Mouse (Mus musculus) adrenal gland, postnatal 4 days (tissue): ENCODE measurements around the gene Clrn1. TPM values are rescaled to one million over a fixed set of nuclear protein-coding genes. Genes with fewer than 3 reads are reported as not detected.

Experiments used
- DNase-seq, 2 experiments: peaks; one replicate each; pipeline ENCODE4 v3.0.0; 2021 to 2022; ENCODE audit warnings: low spot score in 2 of 2, mixed read lengths in 2 of 2
- total RNA-seq, 2 experiments: library from RNA; stranded (reverse); gene quantifications; 2 replicates each; pipeline ENCODE4 v1.2.3; 2021

Gene Clrn1
- total RNA-seq, 2 experiments from 2014 or later, result not detected

DNA sequence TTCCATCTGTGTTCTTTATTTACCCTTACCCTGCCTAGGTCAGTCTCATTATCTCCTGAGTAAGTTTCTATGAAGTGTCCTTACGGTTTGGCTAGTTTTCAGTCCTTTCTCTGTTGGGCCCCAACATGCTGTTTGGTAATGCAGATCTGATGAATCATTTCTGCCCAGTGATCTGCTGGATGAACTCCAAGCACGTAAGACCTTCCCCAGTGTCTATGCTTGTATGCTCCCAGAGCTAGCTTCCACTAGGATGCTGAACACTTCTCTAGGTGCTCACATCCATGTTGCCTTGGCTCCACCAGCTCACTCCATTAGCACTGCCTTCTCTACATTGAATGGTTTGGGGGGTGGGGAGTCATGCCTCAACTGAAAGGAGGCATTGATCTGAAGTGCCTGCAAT, 52.3 kb downstream of the Clrn1 start:
- no peak for DNase-seq

DNA sequence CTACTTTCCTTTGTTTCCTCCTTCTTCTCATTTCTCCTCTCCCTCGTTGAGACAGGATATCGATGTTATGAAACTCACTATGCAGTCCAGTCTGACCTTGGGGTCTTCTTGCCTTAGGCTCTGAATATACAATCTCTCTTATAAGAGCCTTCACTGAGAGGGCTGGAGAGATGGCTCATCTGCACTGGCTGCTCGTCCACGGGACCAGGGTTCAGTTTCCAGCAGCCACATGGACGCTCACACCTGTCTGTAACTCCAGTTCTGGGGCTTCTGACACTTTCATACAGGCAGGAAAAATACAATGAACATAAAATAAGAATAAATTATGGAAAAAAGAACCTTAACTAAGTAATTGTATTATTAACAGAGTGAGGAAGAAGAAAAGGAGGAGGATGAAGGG, 53.6 kb downstream of the Clrn1 start:
- DNase-seq, result no peak

DNA sequence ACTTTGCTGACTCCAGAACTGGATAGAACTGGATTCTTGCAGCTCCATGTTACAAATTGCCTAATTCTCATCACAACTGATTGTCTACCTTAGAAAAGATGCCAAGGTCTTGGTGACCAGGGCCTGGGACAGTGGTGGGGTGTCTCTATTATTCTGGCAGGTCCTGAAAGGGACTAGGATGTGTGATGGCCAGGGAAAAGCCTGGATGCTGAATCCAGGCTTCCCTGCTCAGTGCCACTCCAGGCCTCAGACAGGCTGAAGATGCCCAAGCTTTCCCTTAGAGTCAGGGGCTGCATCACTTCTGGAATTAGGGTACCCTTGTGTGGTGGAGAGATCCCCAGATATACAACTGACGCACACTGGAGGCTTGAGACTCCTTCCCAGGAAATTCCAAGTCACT, 55.2 kb downstream of the Clrn1 start:
- DNase-seq, result no peak

DNA sequence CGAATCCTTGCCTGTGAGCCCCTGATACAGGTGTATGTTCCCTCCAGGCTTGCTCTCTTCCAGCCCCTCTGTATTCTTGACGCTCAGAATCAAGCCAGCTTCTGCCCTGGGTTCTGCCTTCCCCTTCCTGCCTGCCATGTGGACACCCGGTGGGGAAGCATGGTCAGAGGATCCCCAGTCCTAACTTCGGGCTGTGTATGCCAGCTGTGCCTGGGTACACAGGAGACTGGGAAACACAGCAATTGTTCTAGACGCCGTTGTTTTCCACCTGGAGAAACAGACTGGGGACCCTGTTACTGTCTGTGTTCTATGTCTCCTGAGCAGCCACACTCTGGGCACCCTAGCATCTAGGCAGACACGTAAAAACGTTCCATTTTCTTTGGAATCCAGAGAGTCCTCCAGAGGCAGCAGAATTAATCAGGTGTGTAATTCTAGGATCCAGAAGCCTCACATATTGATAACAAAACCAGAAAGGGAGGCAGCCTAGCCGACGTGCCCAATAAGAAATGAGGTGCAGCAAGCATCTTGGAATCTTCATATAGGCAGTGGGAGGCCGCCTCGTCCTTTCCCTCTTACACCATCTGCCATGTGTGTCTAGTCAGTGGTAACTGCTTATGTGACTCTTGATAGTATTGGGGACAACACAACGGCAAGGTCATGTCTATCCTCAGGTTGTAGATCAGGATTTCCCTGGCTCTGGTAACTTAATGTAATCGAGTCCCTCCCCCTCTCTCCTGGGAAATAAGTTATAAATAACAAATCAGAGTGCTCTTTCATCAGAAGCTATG, 56.6 kb downstream of the Clrn1 start:
- no peak for DNase-seq

DNA sequence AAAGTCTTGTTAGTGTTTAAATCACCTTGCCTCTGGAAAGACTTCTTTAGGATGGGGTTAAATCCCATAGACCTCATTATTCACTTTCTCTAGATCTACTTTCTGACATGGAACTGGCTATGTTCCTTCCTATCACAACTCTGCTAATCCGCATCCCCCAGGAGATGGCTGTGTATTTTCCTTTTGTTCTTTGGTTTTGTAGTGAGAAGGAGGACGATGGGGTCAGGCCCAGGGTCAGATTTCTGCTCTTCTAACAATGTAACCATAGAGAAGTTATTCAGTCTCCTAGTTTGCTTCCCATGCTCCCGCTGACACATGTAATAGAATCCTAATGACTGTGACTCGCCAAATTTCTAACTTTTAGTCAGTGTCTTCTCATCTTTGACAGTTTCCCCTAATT, 58.9 kb downstream of the Clrn1 start:
- no peak for DNase-seq

DNA sequence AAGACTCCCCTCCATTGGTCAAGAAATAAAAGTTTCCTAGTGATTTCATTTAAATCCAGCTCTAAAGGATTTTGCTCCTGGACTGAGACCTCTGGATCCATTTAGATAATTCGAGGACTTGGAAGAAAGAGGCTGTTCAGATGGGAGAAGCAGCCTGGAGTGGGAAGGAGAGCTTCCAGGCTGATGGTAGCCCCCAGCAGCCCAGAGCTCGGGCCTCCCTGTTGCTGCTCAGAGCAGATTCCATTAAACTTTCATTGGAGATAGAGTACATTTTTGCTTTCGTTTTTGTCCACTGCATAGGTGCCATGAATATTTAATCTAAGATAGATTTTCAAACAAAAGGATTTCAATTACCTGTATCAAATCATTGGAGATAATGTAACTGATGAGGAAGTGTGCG, 62.9 kb downstream of the Clrn1 start, which contains the start of gene Mindy4b-ps:
Gene Mindy4b-ps, minus strand, starts transcription at position 101 of the 400 bp plus-strand sequence.
- no peak for DNase-seq

DNA sequence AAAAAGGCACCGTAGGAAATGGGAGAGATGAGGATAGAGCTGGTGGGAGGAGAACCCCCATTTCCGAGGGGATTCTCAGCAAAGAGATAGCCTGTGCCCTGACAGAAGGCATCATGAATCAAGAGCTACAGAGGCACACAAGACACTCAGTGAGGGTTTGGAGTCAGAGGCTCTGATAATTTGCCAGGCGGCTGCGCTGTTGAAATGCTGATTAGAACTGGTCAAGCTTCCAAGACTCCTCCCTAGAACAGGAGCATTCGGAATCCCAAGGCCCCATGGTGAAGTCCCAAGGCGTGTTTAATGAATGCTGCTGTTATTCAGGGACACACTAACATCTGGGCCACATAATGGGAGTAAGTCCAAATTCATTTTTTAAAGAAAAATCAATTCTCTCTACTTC, 67.8 kb downstream of the Clrn1 start:
- DNase-seq, result no peak

DNA sequence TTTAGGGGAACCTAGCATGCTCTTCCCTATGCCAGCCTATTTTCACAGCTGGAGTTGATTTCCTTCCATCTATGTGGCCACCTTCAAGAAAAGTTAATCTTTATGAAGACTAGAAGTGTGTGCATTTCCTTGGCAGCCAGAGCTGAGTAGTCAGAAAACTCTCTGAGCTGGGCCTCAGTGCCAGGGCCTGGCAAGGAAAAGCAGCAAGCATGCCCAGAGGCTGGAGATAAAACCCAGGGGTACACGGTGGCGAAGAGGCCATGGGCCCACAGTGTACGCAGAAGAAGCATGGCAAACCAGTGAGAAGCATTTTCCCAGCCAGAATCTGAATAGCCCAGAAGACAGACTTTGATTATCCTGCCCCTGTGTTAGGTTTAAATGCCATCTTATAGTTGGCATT, 70.9 kb downstream of the Clrn1 start:
- no peak for DNase-seq

DNA sequence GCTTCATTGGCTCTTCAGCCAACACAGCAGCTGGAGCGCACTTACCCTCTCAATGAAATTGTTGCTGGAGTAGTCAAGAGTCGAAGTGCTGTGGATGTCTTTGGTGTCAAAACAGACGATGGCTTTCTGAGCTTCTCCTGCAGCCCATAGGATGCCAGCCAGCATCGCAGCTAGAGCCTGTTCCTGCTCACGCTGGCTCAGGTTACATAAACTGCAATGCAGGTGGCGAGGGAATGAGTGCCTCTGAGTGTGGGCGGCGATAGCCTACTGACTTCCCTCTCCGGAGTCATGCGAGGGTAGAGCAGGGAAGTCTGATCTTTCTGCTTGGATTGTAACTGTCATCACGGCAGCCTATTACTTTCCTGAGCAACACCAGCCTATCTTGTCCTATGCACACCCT, 74.8 kb downstream of the Clrn1 start:
- no peak for DNase-seq

DNA sequence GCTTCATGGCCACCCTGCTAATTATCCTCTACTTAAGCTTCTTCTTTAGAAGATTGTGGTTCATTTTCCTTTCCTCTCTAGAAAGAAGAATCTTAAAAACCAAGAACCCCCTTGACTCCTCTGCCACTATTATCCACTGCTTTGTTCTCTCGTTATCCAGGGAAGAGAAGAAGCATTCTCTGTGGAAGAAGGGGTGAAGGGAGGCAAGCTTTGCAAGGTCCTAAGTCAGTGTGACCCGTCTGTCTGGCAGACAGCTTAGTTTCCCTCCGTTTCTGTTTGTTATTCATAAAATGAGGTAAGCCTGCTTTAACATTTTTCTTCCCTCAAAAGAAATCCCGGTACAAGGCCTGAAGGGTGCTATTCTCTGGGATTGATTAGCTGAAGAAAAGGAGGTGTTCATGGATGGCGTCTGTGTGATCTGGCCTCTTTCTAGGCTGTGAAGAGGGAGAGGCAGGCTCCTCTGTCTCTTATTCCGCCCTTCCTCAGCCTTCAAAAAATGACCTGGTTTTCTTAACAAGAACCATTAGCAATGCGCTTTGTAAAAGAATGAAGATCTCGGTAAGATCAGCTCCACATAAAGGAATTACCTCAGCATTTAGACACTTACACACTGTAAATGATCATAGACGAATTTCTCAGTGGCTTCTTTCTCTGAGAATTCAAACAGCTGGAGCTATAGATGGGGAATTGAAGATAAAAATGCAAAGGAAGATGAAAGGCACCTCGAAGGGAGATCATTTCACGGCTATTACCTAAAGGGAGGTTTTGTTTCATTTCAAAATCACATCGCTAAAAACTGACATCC, 75.8 kb downstream of the Clrn1 start:
- no peak for DNase-seq

DNA sequence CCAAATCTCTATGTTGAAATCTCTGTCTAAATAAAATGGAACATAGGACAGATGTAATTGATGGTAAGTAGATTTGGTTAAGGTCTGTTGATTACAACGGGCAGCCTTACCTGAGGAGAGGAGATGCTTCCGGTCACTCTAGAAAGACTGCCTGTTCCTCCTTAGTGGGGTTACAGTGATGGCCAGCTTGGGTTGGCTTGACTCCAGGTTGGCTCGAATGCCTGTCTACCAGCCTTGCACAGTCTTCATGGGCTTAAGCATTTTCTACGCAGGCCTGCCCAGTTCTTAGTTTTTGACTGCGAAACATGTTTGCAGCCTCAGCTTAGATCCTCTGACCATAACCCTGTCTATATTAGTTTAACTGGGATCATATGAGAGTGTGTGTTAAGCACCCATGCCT, 76.5 kb downstream of the Clrn1 start:
- DNase-seq, result no peak

DNA sequence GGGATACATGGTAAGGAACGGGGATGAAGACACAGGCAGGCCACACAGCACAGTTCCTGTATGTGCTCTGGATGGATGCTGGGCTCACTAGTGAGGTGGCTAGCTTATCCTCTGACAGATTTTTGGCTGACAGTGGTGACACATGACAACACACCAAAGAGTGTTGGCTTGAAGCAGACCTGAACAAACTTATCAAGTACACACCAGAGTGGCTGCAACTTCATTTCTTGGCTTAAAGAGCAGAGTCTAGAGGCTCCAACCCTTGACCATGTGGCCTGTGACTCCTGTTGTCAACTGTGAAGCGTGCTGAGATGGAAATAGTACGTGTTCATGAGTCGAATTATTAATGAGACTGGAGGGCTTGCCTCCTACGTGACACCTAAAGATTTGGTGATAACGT, 80.4 kb downstream of the Clrn1 start:
- DNase-seq, result no peak

DNA sequence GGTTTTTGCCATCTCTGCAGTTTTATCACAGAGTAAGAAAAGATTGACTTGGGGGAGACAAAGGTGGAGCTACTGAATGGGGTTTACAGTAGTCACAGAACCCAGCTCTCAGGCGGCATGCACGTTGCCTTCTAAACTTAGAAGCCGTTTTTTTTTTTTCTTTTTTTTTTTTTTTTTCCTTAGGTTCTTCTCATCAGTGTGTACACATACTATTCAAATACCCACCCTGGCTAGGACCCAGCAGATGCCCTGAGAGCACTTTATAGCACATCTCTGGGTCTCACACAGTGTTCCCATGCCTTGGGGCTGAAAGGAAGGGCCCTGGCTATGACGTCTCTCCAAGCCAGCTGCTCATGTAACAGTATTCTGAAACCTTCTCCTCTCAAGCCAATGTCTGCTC, 86.5 kb downstream of the Clrn1 start:
- no peak for DNase-seq

DNA sequence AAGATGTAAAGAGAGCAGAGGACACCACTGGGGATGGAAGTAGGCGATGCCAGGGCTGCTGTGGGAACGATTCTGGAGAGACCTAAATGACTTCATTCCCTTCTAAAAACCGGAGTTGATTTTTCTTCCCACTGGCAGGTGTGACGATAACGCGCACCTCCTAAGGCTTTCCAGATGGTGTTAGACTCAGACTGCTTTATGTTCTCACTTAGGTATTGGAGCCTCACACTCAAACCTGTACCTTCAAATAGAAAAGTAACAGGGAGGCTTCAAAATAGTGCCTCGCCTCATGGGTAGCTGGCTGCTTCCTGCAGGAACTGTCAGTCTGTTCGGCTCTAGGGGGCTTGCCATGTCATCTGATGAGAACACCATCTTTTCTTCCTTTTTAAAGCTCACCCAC, 86.9 kb downstream of the Clrn1 start:
- no peak for DNase-seq

Other genes with a start within 250 kb of the Clrn1 start
- not detected for gene Erich6, start 248.1 kb downstream of the Clrn1 start, total RNA-seq
- gene Siah2, start 192.9 kb downstream of the Clrn1 start, total RNA-seq, result 10 to 100 TPM; 15.0 to 16.5 TPM
- not detected for gene Mindy4b-ps, start 63.0 kb downstream of the Clrn1 start, total RNA-seq
- gene Med12l, start 120.5 kb upstream of the Clrn1 start, total RNA-seq, result 10 to 100 TPM; 21.7 TPM
- gene Gpr171, start 216.5 kb upstream of the Clrn1 start, total RNA-seq, result under 1 TPM in 1 of 2 experiments, not detected in 1; 0.17 TPM